Mouse (Mus musculus) heart, postnatal 14 days (tissue): Measurements from ENCODE around the gene Dip2a. TPM values are rescaled to one million over a fixed set of nuclear protein-coding genes. Genes with fewer than 3 reads are reported as not detected.
A peak's percentile ranks its signal among the peaks of the same experiment; 100 is the strongest.

Experiments
- DNase-seq, 2 experiments: peaks; one replicate each; pipeline ENCODE4 v3.0.0; 2021 to 2022
- intact Hi-C: fragments of 180-260 bp; cut with DNase I; formaldehyde crosslinking; loops from one replicate; pipeline ENCODE4 v1.15.1; 2025
- total RNA-seq, 2 experiments: library from RNA; stranded (reverse); gene quantifications; 2 replicates each; pipeline ENCODE4 v1.2.3; 2021

The Dip2a gene
- total RNA-seq, 2 experiments from 2014 or later, result 16.2 to 16.3 TPM

- intact Hi-C loops, result no loop called here
- no peak for DNase-seq
These were observed 27.5 kb downstream of the Dip2a start for GRCm38 (mm10) chr10:76317623-76318022.

GRCm38 (mm10) chr10:76316194-76316593 lies 28.9 kb downstream of the Dip2a start:
- intact Hi-C loops, result no loop called here

GRCm38 (mm10) chr10:76306738-76307137 lies 38.4 kb downstream of the Dip2a start:
- DNase-seq, result no peak
- intact Hi-C loops, result no loop called here

More at GRCm38 (mm10) chr10:76316194-76316593, 28.9 kb downstream of the Dip2a start:
- DNase-seq, result no peak

GRCm38 (mm10) chr10:76300133-76300532 lies 45.0 kb downstream of the Dip2a start:
- intact Hi-C loops, result no loop called here
- DNase-seq, result no peak

GRCm38 (mm10) chr10:76293222-76293621 lies 51.9 kb downstream of the Dip2a start:
- intact Hi-C loops, result no loop called here
- DNase-seq, result no peak

GRCm38 (mm10) chr10:76289936-76290671 lies 55.0 kb downstream of the Dip2a start:
- intact Hi-C loops, result no loop called here
- no peak for DNase-seq

- intact Hi-C loops, result no loop called here
- no peak for DNase-seq
These were observed 56.0 kb downstream of the Dip2a start for GRCm38 (mm10) chr10:76289052-76289451.

GRCm38 (mm10) chr10:76288268-76288993 lies 56.7 kb downstream of the Dip2a start:
- no peak for DNase-seq
- intact Hi-C loops, result no loop called here

GRCm38 (mm10) chr10:76278541-76279097 lies 66.5 kb downstream of the Dip2a start:
- peak in 1 of 2 experiments; percentile 27 for DNase-seq
- intact Hi-C loops, result no loop called here

- intact Hi-C loops, result no loop called here
- no peak for DNase-seq
These were observed 69.8 kb downstream of the Dip2a start for GRCm38 (mm10) chr10:76275256-76275655.

GRCm38 (mm10) chr10:76271238-76271637 lies 73.9 kb downstream of the Dip2a start:
- intact Hi-C loops, result no loop called here
- DNase-seq, result peak; percentile 35 to 47

- DNase-seq, result no peak
These were observed 82.7 kb downstream of the Dip2a start for GRCm38 (mm10) chr10:76262431-76262830.

GRCm38 (mm10) chr10:76261447-76261846 lies 83.6 kb downstream of the Dip2a start:
- DNase-seq, result no peak
- intact Hi-C loops, result no loop called here

More at GRCm38 (mm10) chr10:76262431-76262830, 82.7 kb downstream of the Dip2a start:
- intact Hi-C loops, result no loop called here

- peak in 1 of 2 experiments; percentile 35 for DNase-seq
- intact Hi-C loops, result no loop called here
These were observed 84.6 kb downstream of the Dip2a start for GRCm38 (mm10) chr10:76260358-76261059.

GRCm38 (mm10) chr10:76259566-76260232 lies 85.4 kb downstream of the Dip2a start:
- intact Hi-C loops, result no loop called here

GRCm38 (mm10) chr10:76257719-76258390 lies 87.2 kb downstream of the Dip2a start:
- intact Hi-C loops, result no loop called here
- DNase-seq, result peak; percentile 66 to 83

More at GRCm38 (mm10) chr10:76259566-76260232, 85.4 kb downstream of the Dip2a start:
- no peak for DNase-seq

- intact Hi-C loops, result no loop called here
These were observed 87.9 kb downstream of the Dip2a start for GRCm38 (mm10) chr10:76257231-76257630.

GRCm38 (mm10) chr10:76255617-76256016 lies 89.5 kb downstream of the Dip2a start:
- intact Hi-C loops, result loop anchor here (2.0 kb wide), 1 partner anchor 17 kb away; no protein-coding TSS in a partner anchor
- no peak for DNase-seq

More at GRCm38 (mm10) chr10:76257231-76257630, 87.9 kb downstream of the Dip2a start:
- no peak for DNase-seq

- peak in 1 of 2 experiments; percentile 38 for DNase-seq
- intact Hi-C loops, result no loop called here
These were observed 91.6 kb downstream of the Dip2a start, which contains the start of gene S100b for GRCm38 (mm10) chr10:76253536-76253935. S100b (plus strand) TSS chr10:76253853.
